Mouse (Mus musculus): ENCODE results near the gene Fam181a.

- TF ChIP-seq CTCF (IDR thresholded peaks at IDR 0.05; ENCODE audit: low read depth) (no peak), EP300 (IDR thresholded peaks at IDR 0.05; ENCODE audit: low read depth) (no peak)
These were observed 30.4 kb downstream of the Fam181a start for GRCm38 (mm10) chr12:103341212-103341611.
